Mouse (Mus musculus) inflammation-experienced regulatory T-cells, adult 6 months (primary cell): ENCODE data around the gene Mapkap1. TPM values are rescaled to one million over a fixed set of nuclear protein-coding genes. Genes with fewer than 3 reads are reported as not detected.

Experiments
- ATAC-seq: one replicate; pipeline ENCODE4 v1.8.0; 2017
- polyA plus RNA-seq, 3 experiments: library from polyadenylated mRNA; unstranded; fragments of 100-300 nt; shearing (Covaris generic); gene quantifications; one replicate each; pipeline ENCODE4 v1.2.1; 2017

Gene Mapkap1
- polyA plus RNA-seq, 3 experiments from 2014 or later, result 16.3 to 23.3 (median 18.3) TPM

GRCm38 (mm10) chr2:34635249-34636165 lies 228.9 kb downstream of the Mapkap1 start:
- ATAC-seq, result no peak

- peak; percentile 67 for ATAC-seq
These were observed 232.5 kb downstream of the Mapkap1 start for GRCm38 (mm10) chr2:34638955-34639650.

- no peak for ATAC-seq
These were observed 233.2 kb downstream of the Mapkap1 start for GRCm38 (mm10) chr2:34639725-34640124.

- no peak for ATAC-seq
These were observed 235.8 kb downstream of the Mapkap1 start for GRCm38 (mm10) chr2:34642351-34642750.

- no peak for ATAC-seq
These were observed 238.3 kb downstream of the Mapkap1 start for GRCm38 (mm10) chr2:34644571-34645526.

DNA sequence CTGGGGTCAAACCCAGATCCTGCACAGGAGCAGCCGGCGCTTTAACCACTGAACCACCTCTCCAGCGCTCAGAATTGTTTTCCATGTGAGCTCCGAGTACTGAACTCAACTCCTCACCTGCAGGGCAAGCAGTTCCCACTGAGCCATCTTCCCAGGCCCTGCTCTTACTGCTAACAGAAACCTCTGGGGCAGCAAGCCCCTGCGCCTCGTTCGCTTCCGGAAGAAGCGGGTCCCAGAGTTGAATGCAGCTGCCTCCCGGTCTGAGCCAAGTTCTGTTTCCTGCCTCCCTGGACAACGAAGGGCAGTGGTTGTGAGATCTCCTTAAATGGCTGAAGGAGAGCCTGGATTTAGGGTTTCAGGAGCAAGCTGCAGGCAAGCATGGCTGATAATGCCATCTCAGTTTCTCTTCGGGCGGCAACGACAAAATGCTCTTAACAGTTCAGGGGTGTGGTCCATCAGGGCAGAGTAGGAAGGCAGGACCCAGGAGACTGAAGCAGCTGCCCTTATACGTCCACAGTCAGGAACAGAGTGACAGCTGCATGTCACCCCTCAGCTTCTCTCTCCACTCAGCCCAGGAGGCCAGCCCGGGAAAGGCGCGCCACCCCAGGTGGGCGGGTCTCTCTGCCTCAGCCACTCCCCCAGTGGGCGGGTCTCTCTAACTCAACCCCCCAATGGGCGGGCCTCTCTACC lies 239.4 kb downstream of the Mapkap1 start:
- ATAC-seq, result peak; percentile 92

DNA sequence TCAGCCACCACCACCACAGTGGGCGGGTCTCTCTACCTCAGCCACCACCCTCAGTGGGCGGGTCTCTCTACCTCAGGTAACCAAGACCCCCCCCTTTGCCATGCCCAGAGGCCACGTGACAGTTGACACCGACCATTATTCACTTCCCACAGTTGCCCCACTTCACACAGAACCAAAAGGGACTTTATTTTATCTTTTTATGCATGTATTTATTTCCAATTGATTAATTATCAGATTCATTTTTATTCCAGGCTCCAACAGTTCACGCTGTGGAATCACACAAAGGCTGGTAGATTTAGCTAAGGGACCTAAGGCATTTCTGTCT lies 239.9 kb downstream of the Mapkap1 start:
- no peak for ATAC-seq

DNA sequence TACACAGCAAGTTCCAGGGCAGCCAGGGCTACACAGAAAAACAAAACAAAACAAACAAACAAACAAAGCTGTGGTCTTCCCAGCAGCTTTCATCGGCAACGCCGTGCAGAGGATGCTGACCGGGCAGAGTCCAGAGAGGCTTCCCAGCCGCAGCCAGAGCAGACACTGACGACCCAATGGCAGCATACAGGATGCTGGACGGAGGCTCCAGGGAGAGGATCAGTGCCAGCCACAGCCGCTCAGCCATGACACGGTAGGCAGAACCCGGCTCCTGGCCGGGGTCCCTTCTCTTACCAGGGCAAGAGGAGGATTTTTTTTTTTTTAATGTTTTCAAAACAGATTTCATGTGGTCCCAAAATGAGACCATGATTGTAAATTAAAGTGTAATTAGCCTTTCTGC lies 240.8 kb downstream of the Mapkap1 start:
- ATAC-seq, result no peak

GRCm38 (mm10) chr2:34667820-34668219 lies 261.2 kb downstream of the Mapkap1 start:
- ATAC-seq, result no peak

GRCm38 (mm10) chr2:34668440-34669191 lies 262.0 kb downstream of the Mapkap1 start:
- no peak for ATAC-seq

DNA sequence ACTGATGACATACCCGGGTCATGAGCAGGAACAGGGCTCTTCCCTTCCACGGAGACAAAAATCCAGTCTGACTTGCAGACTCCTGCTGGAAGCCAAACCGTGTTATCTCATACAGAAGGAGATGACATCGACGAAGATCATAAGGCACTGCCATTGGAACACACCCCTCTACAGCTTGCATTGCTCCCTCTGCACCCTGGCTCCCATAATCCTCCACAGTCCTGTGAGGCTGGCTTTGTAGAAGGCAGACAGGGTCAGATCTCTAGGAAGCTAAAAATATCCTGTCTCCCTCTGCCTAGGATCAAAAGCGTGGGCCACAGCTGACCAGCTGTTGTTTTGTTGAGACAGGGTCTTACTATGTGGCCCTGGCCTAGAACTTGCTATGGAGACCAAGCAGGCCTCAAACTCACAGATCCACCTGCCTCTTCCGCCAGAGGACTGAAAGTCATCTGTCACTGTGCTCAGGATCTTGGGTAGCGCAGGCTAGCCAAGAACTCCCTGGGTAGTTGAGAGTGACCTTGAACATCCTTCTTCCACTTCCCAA lies 262.7 kb downstream of the Mapkap1 start:
- ATAC-seq, result no peak

GRCm38 (mm10) chr2:34670470-34670869 lies 263.9 kb downstream of the Mapkap1 start:
- ATAC-seq, result no peak

- peak; percentile 73 for ATAC-seq
These were observed 264.9 kb downstream of the Mapkap1 start for GRCm38 (mm10) chr2:34671385-34672026.

GRCm38 (mm10) chr2:34673846-34674245 lies 267.3 kb downstream of the Mapkap1 start:
- no peak for ATAC-seq

Other genes starting within 250 kb of the Mapkap1 start
- 1 to 10 TPM; 1.2 to 3.4 (median 1.6) TPM for gene Pbx3, start 33.6 kb upstream of the Mapkap1 start, polyA plus RNA-seq